Mouse (Mus musculus) gastrocnemius, postnatal 10 days (tissue): Measurements from ENCODE around the gene Irx5. TPM values are rescaled to one million over a fixed set of nuclear protein-coding genes. Genes with fewer than 3 reads are reported as not detected.

Experiments
- DNase-seq: peaks from one replicate; pipeline ENCODE4 v3.0.0; 2021; ENCODE audit warnings: mixed read lengths
- long read RNA-seq, 2 experiments: library from polyadenylated mRNA; stranded (forward); transcript quantifications; one replicate each; pipeline ENCODE4 v2.0.0; 2021
- total RNA-seq, 2 experiments: library from RNA; stranded (reverse); gene quantifications; 2 replicates each; pipeline ENCODE4 v1.2.3; 2021

Irx5 gene
- total RNA-seq, result 1 to 10 TPM in 1 of 2 experiments, under 1 TPM in 1; 0.09 to 1.7 TPM
- long read RNA-seq, experiment 1, partial matches to known transcripts, result 0 of 2 reads
- long read RNA-seq, experiment 1, other reads (novel, unspliced or antisense), result 0 of 2 reads
- long read RNA-seq, experiment 2, result 0 reads

- DNase-seq, result peak; percentile 41
Measured at GRCm38 (mm10) chr8:92357398-92357981, at the start of gene Irx5. TSS of gene Irx5 (plus strand) at chr8:92357625.

- no peak for DNase-seq
Measured at GRCm38 (mm10) chr8:92312178-92312577, 45.2 kb upstream of the Irx5 start.

GRCm38 (mm10) chr8:92313707-92314106 is 43.7 kb upstream of the Irx5 start:
- DNase-seq, result no peak

GRCm38 (mm10) chr8:92323751-92324150 is 33.7 kb upstream of the Irx5 start:
- no peak for DNase-seq

- no peak for DNase-seq
Measured at GRCm38 (mm10) chr8:92327176-92327575, 30.2 kb upstream of the Irx5 start.

- no peak for DNase-seq
Measured at GRCm38 (mm10) chr8:92329273-92329672, 28.2 kb upstream of the Irx5 start.

GRCm38 (mm10) chr8:92331811-92332210 is 25.6 kb upstream of the Irx5 start:
- peak; percentile 20 for DNase-seq

GRCm38 (mm10) chr8:92333406-92333805 is 24.0 kb upstream of the Irx5 start:
- DNase-seq, result no peak

GRCm38 (mm10) chr8:92335079-92335478 is 22.3 kb upstream of the Irx5 start:
- no peak for DNase-seq

GRCm38 (mm10) chr8:92336041-92336440 is 21.4 kb upstream of the Irx5 start:
- no peak for DNase-seq

- no peak for DNase-seq
Measured at GRCm38 (mm10) chr8:92343544-92343943, 13.9 kb upstream of the Irx5 start.

GRCm38 (mm10) chr8:92349898-92350486 is 7.4 kb upstream of the Irx5 start:
- DNase-seq, result no peak

- DNase-seq, result no peak
Measured at GRCm38 (mm10) chr8:92353405-92353804, 4.0 kb upstream of the Irx5 start.

- no peak for DNase-seq
Measured at GRCm38 (mm10) chr8:92354536-92355482, 2.6 kb upstream of the Irx5 start.

- DNase-seq, result peak; percentile 92
Measured at GRCm38 (mm10) chr8:92355701-92356612, 1.5 kb upstream of the Irx5 start.

- peak; percentile 25 for DNase-seq
Measured at GRCm38 (mm10) chr8:92356613-92357375, 631 bp upstream of the Irx5 start.

- DNase-seq, result peak; percentile 29
Measured at GRCm38 (mm10) chr8:92358141-92358999, 945 bp downstream of the Irx5 start.

GRCm38 (mm10) chr8:92359000-92359832 is 1.8 kb downstream of the Irx5 start:
- no peak for DNase-seq

- peak; percentile 25 for DNase-seq
Measured at GRCm38 (mm10) chr8:92359833-92360082, 2.3 kb downstream of the Irx5 start.
